Mouse (Mus musculus) forebrain, postnatal 0 days (tissue): ENCODE measurements around the gene Zfp64. TPM values are rescaled to one million over a fixed set of nuclear protein-coding genes. Genes with fewer than 3 reads are reported as not detected.

ENCODE experiments used
- ATAC-seq: fragments of 200-750 bp; cut with Nextera tagmentation; 2 replicates; pipeline ENCODE4 v1.8.0; 2017; ENCODE audit warnings: mild to moderate bottlenecking, moderate library complexity
- DNase-seq: peaks from one replicate; pipeline ENCODE4 v3.0.0-alpha.2; 2015
- H3K27ac ChIP-seq: fragments of 300-500 bp; sonication (generic); 2 replicates; pipeline ENCODE4 v1.5.1; 2014; ENCODE audit warnings: low read depth, mild to moderate bottlenecking, antibody characterized with exemption, low read length, moderate library complexity, mixed read lengths
- H3K27me3 ChIP-seq: fragments of 300-500 bp; sonication (generic); 2 replicates; pipeline ENCODE4 v1.6.1; 2014; ENCODE audit warnings: mild to moderate bottlenecking, low read length, mixed read lengths; ENCODE audit not compliant: insufficient read depth
- H3K36me3 ChIP-seq: fragments of 300-500 bp; sonication (generic); 2 replicates; pipeline ENCODE4 v1.6.1; 2014; ENCODE audit warnings: mild to moderate bottlenecking, moderate library complexity; ENCODE audit not compliant: insufficient read depth
- H3K4me1 ChIP-seq: fragments of 300-500 bp; sonication (generic); 2 replicates; pipeline ENCODE4 v1.6.1; 2014; ENCODE audit warnings: antibody characterized with exemption; ENCODE audit not compliant: insufficient read depth
- H3K4me2 ChIP-seq: fragments of 300-500 bp; sonication (generic); 2 replicates; pipeline ENCODE4 v1.6.1; 2014; ENCODE audit warnings: low read depth, mild to moderate bottlenecking, moderate library complexity
- H3K4me3 ChIP-seq: fragments of 300-500 bp; sonication (generic); 2 replicates; pipeline ENCODE4 v1.5.1; 2014; ENCODE audit warnings: low read depth, low read length, mixed read lengths
- H3K9ac ChIP-seq: fragments of 300-500 bp; sonication (generic); 2 replicates; pipeline ENCODE4 v1.6.1; 2014; ENCODE audit warnings: mild to moderate bottlenecking
- H3K9me3 ChIP-seq: fragments of 300-500 bp; sonication (generic); 2 replicates; pipeline ENCODE4 v1.6.1; 2016; ENCODE audit warnings: low read length
- CTCF ChIP-seq: sonication (generic); IDR thresholded peaks from 2 replicates; pipeline ENCODE4 v1.5.1; 2016; ENCODE audit warnings: antibody characterized with exemption, control low read depth, low read depth
- WGBS: fragments of 180-500 bp; shearing (Covaris S2); extraction: QIAGEN DNeasy Blood & Tissue Kit; methylation state at CpG from one replicate; pipeline ENCODE4 v1.1.7; 2014; 5-methylcytosine and 5-hydroxymethylcytosine counted together
- polyA plus RNA-seq: library from polyadenylated mRNA; unstranded; fragments of >200 nt; fragmentation: Nextera tagmentation; extraction: Ambion mirVana; gene quantifications from 2 replicates; pipeline ENCODE4 v1.2.1, GENCODE M21; 2015
- total RNA-seq: library from RNA; depleted of rRNA; stranded (reverse); fragments of >200 nt; gene quantifications from 2 replicates; pipeline ENCODE4 v1.2.3, GENCODE M21; 2014

Zfp64 gene
- total and polyA plus RNA-seq, 2 experiments from 2014 or later: 26.0 to 29.6 TPM

DNA sequence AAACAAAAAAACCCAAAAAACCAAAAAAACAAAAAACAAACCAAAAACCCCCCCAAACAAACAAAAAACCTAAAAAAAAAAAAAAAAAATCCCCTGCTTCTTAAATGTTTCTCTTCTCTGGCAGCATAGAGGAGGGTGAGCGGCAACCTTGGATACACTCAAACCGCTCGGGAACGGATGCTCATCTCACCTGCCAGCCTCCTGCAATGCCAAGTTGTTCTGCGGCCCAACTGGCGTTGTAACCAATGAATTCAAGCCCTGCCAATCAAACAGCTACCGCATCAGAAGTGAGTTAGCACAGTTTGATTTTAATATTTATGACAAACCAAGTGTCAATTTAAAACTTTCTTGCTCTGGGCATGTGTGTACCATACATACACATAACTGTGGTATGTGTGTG is 26.6 kb upstream of the Zfp64 start:
- Histone ChIP-seq H3K27ac (no peak overlapping the region), H3K9ac (no peak overlapping the region), H3K4me2 (no peak overlapping the region), H3K27me3 (no peaks in the 10 kb centered on the region), H3K4me1 (no peaks in the 10 kb centered on the region), H3K9me3 (no peaks in the 10 kb centered on the region), H3K4me3 (no peak overlapping the region), H3K36me3 (no peaks in the 10 kb centered on the region)
- TF ChIP-seq CTCF: no peak
- WGBS: 65% methylated on average over 7 of the region's 7 CpGs
- no peak for ATAC-seq
- DNase-seq: peak; percentile 59

GRCm38 (mm10) chr2:168981448-168981847 is 26.1 kb upstream of the Zfp64 start:
- TF ChIP-seq CTCF: no peak
- WGBS: 73% methylated on average over 12 of the region's 12 CpGs
- no peak overlapping the region for H3K4me3 ChIP-seq
- H3K4me2 ChIP-seq: no peak overlapping the region
- DNase-seq (no peak), ATAC-seq (no peak)
- H3K4me1 ChIP-seq: no peaks in the 10 kb centered on the region
- no peaks in the 10 kb centered on the region for H3K9me3 ChIP-seq
- no peak overlapping the region for H3K9ac ChIP-seq
- no peaks in the 10 kb centered on the region for H3K36me3 ChIP-seq
- no peaks in the 10 kb centered on the region for H3K27me3 ChIP-seq
- no peak overlapping the region for H3K27ac ChIP-seq

GRCm38 (mm10) chr2:168980859-168981258 is 25.5 kb upstream of the Zfp64 start:
- Histone ChIP-seq H3K36me3 (no peaks in the 10 kb centered on the region), H3K4me3 (no peak overlapping the region), H3K27me3 (no peaks in the 10 kb centered on the region), H3K4me2 (no peak overlapping the region), H3K4me1 (no peaks in the 10 kb centered on the region), H3K9me3 (no peaks in the 10 kb centered on the region), H3K9ac (no peak overlapping the region), H3K27ac (no peak overlapping the region)
- peak; percentile 43 for DNase-seq
- no peak for TF ChIP-seq CTCF
- peak; percentile 89 for ATAC-seq
- 56% methylated on average over 6 of the region's 6 CpGs for WGBS

DNA sequence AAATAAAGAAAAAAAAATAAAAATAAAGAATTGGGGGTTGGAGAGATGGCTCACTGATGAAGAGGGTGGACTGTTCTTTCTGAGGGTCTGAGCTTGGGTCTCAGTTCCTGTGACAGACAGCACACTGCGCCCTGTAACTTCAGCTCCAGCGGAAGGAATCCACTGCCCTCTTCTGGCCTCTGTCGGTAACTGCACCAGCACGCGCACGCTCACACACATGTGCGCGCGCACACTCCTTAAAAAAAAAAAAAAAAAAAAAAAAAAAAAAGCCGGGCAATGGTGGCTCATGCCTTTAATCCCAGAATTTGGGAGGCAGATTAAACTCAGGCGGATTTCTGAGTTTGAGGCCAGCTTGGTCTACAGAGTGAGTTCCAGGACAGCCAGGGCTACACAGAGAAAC is 24.4 kb upstream of the Zfp64 start:
- Histone ChIP-seq H3K9ac (no peak overlapping the region), H3K27me3 (no peaks in the 10 kb centered on the region), H3K36me3 (no peaks in the 10 kb centered on the region), H3K4me2 (no peak overlapping the region), H3K4me1 (no peaks in the 10 kb centered on the region), H3K4me3 (no peak overlapping the region), H3K27ac (no peak overlapping the region), H3K9me3 (no peaks in the 10 kb centered on the region)
- WGBS: 54% methylated on average over 11 of the region's 11 CpGs
- DNase-seq (no peak), ATAC-seq (no peak)
- TF ChIP-seq CTCF: peak; percentile 47

DNA sequence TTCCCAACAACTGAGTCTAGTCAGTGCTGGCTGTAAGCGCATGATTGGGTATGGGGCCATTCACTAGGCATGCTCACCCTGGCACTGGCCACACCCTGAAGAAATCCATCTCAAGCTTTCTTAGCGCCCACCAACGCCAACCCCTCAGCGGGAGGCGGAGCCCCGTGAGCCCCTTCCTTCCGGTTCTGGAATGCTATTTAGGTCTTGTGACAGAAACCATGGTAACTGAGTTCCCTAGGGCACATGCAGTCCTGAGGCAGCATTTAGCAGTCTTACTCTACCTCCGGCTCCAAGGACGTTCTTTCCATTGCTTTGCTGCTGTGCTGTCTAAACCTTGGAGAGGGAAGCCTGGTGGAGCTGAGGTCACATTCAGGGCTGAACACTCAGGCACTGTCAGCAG is 22.6 kb upstream of the Zfp64 start:
- no peak overlapping the region for H3K9ac ChIP-seq
- H3K4me1 ChIP-seq: no peaks in the 10 kb centered on the region
- 58% methylated on average over 9 of the region's 9 CpGs for WGBS
- H3K4me3 ChIP-seq: no peak overlapping the region
- no peaks in the 10 kb centered on the region for H3K36me3 ChIP-seq
- no peaks in the 10 kb centered on the region for H3K9me3 ChIP-seq
- peak; percentile 55 for ATAC-seq
- H3K27me3 ChIP-seq: no peaks in the 10 kb centered on the region
- TF ChIP-seq CTCF: no peak
- DNase-seq: peak; percentile 17
- H3K4me2 ChIP-seq: no peak overlapping the region
- H3K27ac ChIP-seq: no peak overlapping the region

- H3K4me2 ChIP-seq: no peak overlapping the region
- no peaks in the 10 kb centered on the region for H3K36me3 ChIP-seq
- TF ChIP-seq CTCF: no peak
- DNase-seq (no peak), ATAC-seq (no peak)
- H3K4me1 ChIP-seq: no peaks in the 10 kb centered on the region
- H3K9me3 ChIP-seq: peaks cover 10% of the 10 kb centered on the region
- H3K27ac ChIP-seq: no peak overlapping the region
- 95% methylated on average over 20 of the region's 20 CpGs for WGBS
- H3K4me3 ChIP-seq: no peak overlapping the region
- no peak overlapping the region for H3K9ac ChIP-seq
- no peaks in the 10 kb centered on the region for H3K27me3 ChIP-seq
Observed at GRCm38 (mm10) chr2:168970131-168970530, 14.7 kb upstream of the Zfp64 start.

- ATAC-seq (no peak), DNase-seq (no peak)
- Histone ChIP-seq H3K4me2 (no peak overlapping the region), H3K9me3 (peaks cover 17% of the 10 kb centered on the region), H3K27me3 (no peaks in the 10 kb centered on the region), H3K4me3 (no peak overlapping the region), H3K36me3 (no peaks in the 10 kb centered on the region), H3K9ac (no peak overlapping the region), H3K27ac (no peak overlapping the region), H3K4me1 (no peaks in the 10 kb centered on the region)
- no peak for TF ChIP-seq CTCF
- WGBS: 78% methylated on average over 12 of the region's 12 CpGs
Observed at GRCm38 (mm10) chr2:168968136-168968925, 12.9 kb upstream of the Zfp64 start.
